Mouse (Mus musculus): ENCODE results near the gene Ccdc183. TPM values are rescaled to one million over a fixed set of nuclear protein-coding genes. Genes with fewer than 3 reads are reported as not detected.

Gene Ccdc183
- not detected for total RNA-seq (2021)
- long read RNA-seq, experiment 1, result 0 reads
- long read RNA-seq, experiment 2, result 0 reads

DNA sequence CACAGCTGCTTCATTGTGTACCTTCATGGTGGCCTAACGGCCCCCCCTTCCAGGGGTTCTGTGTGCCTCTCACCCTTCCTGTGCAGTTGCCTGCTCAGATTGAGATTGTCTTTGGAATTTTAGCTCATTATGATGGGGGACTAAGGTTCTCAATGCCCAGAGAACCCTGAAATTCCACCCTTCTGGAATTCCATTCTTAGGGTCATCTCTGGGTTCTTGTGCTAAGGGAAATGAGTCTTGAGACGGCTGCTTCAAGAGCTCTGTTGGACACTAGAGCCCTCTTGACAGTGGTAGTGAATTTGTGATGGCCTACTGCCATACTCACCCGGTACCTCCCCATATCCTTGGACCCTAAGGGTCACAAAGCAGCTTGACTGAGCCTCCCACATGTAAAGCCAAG, at the start of gene Ccdc183:
Gene Ccdc183 (minus strand): TSS at position 101 of the 400 bp plus-strand sequence.
- DNase-seq, result no peak

- no peak for DNase-seq
Measured at GRCm38 (mm10) chr2:25666516-25666915, 49.0 kb upstream of the Ccdc183 start.

- DNase-seq, result no peak
Measured at GRCm38 (mm10) chr2:25664125-25664524, 46.6 kb upstream of the Ccdc183 start.

DNA sequence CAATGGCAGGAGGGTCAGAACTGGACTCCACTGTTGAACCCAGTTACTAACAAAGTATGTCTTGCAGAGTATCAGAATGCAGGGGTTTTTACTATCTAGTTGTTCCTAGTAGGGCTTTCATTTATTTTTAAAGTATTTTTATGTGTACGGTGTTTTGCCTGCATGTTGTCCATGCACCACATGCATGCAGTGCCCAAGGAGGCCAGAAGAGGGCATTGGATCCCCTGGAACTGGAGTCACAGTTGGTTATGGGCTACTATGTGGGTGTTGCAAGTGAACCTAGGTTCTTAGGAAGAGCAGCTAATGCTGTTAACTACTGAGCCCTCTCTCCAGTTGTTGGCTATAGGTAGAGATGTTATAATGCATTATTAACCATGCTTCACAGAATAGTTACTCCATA, 46.0 kb upstream of the Ccdc183 start:
- peak; percentile 60 for DNase-seq

DNA sequence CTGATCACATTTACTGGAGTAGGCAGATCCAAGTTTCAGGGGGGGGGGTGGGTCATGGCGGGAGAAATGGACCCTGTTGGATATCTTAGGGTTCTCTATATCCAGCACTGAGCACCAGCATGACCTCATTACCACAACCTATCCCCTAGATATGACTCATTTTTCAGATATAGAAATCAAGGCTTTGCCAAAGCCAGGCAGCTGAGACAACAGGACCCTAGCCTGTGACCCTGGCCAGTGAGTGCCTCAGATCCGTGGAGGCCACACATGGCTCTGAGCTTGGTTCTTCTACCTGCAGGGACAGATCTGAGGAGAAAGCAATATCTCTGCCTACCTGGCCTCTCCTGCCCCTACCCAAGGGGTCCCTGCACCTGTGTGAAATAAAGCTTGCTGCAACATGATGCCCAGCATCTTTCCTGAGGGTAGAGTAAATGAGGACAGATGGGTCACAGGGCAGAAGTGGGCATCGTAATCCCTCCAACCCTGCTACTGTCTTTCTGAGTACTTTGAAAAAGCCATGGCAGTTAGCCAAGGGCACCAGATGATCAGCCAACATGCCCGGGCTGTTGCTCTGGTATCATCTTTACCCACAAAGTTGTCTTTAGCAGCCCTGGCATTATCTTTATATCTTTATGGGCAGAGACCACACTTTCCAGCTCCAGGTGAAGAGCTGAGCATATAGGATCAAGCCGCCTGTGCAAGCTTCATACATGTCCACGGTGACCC, 43.9 kb upstream of the Ccdc183 start:
- DNase-seq, result no peak

DNA sequence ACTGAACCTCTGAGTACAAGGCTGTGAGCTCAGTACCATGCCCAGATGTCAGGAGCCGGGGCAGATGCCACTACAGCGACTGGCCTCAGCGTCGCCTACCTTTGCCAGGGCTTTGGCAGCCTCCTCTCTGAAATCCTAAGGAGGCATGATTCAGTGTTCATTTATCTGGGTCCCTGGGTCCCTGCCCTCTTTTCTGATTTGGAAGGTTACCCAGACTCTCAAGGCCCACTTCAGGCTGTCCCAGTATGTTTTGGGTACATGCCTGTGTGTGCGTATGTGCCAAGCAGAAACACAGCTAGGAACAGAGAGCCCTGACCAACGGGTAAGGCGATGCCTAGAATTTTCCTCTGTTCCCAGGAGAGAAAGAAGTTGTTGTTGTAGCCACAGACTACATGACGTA, 42.8 kb upstream of the Ccdc183 start:
- no peak for DNase-seq

DNA sequence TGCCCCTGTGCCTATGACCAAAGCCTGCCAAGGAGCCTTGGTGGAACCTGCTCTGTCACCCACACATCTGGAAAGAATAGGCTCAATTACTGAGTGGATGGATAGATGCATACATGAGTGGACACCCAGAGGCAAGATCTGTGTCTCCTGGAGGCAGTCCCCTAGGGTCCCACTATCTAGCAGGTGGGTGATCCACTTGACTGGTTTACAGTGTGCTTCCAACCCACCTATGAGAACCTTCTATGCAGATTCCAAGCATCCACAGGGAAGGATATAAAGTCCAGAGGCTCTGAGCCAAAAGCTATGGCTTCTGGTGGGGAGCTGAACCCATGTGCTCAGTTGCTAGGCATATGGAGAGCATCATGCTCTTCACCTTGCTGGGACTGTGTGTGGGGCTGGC, 40.2 kb upstream of the Ccdc183 start, which contains the start of gene Lcn5:
Gene Lcn5 (plus strand): TSS at position 301 of the 400 bp plus-strand sequence.
- DNase-seq, result no peak

DNA sequence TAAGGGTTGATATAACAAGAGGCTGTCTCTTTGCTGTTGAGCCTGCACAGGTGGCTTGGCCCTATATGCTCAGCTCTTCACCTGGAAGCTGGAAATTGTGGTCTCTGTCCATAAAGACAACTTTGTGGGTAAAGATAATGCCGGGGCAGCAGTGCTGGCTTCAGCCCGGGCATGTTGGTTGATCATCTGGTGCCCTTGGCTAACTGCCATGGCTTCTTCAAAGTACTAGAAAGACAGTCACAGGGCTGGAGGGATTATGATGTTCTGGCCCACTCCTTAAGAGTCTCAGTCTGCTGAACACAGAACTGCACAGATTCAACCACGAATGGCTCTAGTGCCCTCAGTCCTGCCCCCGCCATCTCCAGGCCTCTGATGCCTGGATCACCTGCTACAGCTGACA, 39.8 kb upstream of the Ccdc183 start:
- DNase-seq, result no peak

GRCm38 (mm10) chr2:25656691-25657090, 39.2 kb upstream of the Ccdc183 start:
- DNase-seq, result peak; percentile 32

- no peak for DNase-seq
Measured at GRCm38 (mm10) chr2:25654502-25654901, 37.0 kb upstream of the Ccdc183 start.

DNA sequence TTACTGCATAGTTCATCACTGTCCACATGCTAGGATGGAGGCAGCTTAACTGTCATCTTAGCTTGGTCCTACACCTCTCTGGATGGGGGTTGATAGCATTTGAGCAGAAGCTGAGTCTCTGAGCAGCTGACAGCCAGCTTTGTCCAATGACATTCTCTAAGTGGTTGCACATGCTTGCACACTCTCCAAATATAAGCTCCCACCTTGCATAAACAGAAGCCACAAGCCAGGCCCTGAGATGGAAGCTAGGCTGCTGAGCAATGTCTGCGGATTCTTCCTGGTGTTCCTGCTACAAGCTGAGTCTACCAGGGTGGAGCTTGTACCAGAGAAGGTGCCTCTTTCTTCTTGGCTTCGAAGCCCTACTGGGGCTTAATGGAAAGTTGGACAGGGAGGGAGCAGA, 35.4 kb upstream of the Ccdc183 start, which contains the start of gene Lcn8:
Gene Lcn8 (plus strand): TSS at position 219 of the 400 bp plus-strand sequence.
- no peak for DNase-seq

GRCm38 (mm10) chr2:25639890-25640289, 22.4 kb upstream of the Ccdc183 start:
- DNase-seq, result peak; percentile 61

- DNase-seq, result no peak
Measured at GRCm38 (mm10) chr2:25634046-25634445, 16.6 kb upstream of the Ccdc183 start.

- no peak for DNase-seq
Measured at GRCm38 (mm10) chr2:25633616-25634015, 16.1 kb upstream of the Ccdc183 start.

DNA sequence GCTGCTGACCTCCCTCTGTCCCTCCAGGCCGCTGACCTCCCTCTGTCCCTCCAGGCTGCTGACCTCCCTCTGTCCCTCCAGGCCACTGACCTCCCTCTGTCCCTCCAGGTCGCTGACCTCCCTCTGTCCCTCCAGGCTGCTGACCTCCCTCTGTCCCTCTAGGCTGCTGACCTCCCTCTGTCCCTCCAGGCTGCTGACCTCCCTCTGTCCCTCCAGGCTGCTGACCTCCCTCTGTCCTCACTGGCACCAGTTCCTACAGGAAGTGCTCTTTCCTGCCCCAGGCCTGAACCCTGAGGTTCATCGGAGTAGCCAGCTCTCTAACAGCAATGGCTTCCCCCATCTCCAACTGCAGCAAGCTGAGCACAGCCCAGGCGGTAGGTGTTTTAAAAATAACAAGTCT, 11.3 kb upstream of the Ccdc183 start:
- DNase-seq, result no peak

DNA sequence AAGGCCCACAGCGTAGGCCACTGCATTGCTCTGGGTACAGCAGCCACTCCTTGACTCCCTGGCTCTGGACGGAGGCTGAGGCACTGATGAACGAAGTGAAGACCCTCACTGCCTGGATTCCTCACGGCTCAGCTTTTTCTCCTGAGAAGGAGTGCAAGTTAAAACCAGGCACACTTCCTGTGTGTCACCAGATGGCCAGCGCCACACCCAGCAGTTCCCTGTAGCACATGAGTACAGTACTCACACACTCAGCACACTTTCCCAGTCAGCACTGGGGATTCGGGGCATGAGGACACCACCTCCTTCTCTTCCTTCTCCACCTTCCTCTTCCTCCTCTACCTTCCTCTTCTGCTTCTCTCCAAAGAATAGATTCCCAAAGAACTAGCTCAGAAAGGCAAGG, 10.3 kb upstream of the Ccdc183 start, which contains the start of gene Fcna:
Gene Fcna (minus strand): TSS at position 220 of the 400 bp plus-strand sequence.
- DNase-seq, result no peak

DNA sequence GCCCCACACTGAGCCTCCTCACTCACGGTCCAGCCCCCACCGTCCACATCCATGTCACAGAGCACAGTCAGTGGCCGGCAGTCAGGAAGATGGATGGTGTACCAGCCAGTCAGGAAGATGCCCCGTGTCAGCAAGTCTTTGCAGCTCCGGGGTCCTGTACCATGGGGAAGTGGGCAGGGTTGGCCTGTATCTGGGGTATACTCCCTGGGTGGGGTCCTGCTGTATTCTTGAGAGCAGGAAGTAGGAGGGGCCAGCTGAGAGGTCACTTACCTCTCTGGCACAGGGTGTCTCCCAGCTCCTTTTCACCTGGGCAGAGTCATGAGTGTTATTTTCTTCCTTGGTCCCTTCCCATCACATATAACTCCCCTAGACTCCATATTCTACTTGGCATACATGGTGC, 8.5 kb upstream of the Ccdc183 start:
- DNase-seq, result no peak

- peak; percentile 86 for DNase-seq
Measured at GRCm38 (mm10) chr2:25621229-25622200, 4.0 kb upstream of the Ccdc183 start, which contains the start of gene Tmem141. TSS of gene Tmem141 (minus strand) at chr2:25622005.

DNA sequence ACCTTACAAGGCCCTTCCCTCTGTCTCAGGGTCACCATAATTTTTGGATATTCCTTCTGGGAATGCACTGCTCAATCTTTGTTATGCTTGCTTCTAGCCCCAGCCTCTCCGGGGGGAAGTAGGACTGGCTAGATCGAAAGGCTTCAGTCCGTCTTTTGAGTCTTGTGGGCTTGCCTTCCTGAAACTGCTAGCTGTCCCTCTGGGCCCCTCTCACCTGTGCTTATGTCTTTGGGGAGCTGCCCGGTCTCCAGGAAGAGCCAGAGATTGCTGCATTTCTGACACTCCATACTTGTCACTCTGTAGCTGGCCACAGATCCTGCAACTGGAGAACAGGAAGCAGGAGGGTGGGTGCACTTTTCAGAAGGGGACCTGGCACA, 3.4 kb upstream of the Ccdc183 start:
- DNase-seq, result no peak

DNA sequence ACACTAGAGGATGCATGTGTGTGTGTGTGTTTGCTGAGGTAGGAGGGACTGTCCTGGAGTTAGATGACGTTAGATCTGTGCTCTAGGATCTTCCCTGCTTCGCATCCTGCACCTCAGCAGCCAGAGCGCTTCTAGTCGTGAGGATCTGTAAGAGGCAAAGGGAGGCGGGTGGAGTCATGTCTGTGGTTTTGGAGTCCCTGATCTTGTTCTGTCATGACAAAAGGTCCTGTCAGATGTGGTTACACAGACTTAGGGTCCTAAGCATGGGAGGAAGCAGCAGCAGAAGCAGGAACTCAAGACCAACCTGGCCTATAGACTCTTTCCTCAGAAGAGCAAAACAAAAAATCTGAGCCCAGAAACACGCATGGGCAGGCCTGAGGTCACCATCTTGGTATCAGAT, 2.9 kb upstream of the Ccdc183 start:
- no peak for DNase-seq

- no peak for DNase-seq
Measured at GRCm38 (mm10) chr2:25616398-25616797, 1.1 kb downstream of the Ccdc183 start.

DNA sequence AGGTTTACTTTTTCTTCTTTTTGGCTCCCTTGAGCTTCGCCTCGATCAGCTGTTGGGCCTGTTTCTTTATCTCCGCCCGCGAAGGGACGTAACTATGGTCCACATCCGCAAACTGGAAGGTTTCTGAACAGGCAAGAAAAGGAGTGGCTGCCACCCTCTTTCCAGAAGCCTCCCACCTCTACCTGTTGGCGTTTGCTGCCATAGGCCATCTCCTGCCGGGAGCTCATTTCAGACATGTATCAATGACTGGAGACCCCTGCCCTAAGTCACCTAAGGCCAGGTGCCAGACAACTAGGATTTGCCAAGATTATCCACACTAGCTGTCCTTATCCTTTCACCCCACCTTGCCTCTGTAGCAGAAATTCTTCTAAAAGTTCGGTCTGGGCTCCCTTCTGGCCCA, 8.8 kb downstream of the Ccdc183 start:
- DNase-seq, result no peak
